Mouse (Mus musculus) skeletal muscle tissue, adult 2 months (tissue): Measurements from ENCODE around the gene Naga.
"Not testable (repeated sequence)": the region's sequence is repeated elsewhere in the genome, so short reads cannot be mapped to it uniquely, and the experiment has no call there.

Experiments used
- DNase-seq: peaks from one replicate; pipeline ENCODE4 v3.0.0-alpha.2; 2012; ENCODE audit warnings: low read depth, low spot score

The Naga gene

GRCm38 (mm10) chr15:82338593-82339112 lies at the start of gene Naga, which contains the start of the genes Pheta2 and Smdt1:
TSS of gene Naga (minus strand) at chr15:82338925.
TSS of gene Pheta2 (plus strand) at chr15:82338942.
TSS of gene Smdt1 (plus strand) at chr15:82338959.
- DNase-seq: peak; percentile 96

GRCm38 (mm10) chr15:82385729-82386128 lies 47.0 kb upstream of the Naga start:
- no peak for DNase-seq

GRCm38 (mm10) chr15:82382441-82382840 lies 43.7 kb upstream of the Naga start:
- DNase-seq: no peak

GRCm38 (mm10) chr15:82380714-82381062 lies 42.0 kb upstream of the Naga start:
- no peak for DNase-seq

GRCm38 (mm10) chr15:82379871-82380713 lies 41.4 kb upstream of the Naga start, which contains the start of gene Cyp2d22:
TSS of gene Cyp2d22 (minus strand) at chr15:82380260.
- peak; percentile 41 for DNase-seq

- no peak for DNase-seq
Observed at GRCm38 (mm10) chr15:82379511-82379870, 40.8 kb upstream of the Naga start.

GRCm38 (mm10) chr15:82378261-82379180 lies 39.8 kb upstream of the Naga start:
- peak; percentile 52 for DNase-seq

GRCm38 (mm10) chr15:82377701-82378100 lies 39.0 kb upstream of the Naga start:
- no peak for DNase-seq

GRCm38 (mm10) chr15:82376393-82377138 lies 37.8 kb upstream of the Naga start:
- DNase-seq: peak; percentile 82

GRCm38 (mm10) chr15:82375855-82376254 lies 37.1 kb upstream of the Naga start:
- no peak for DNase-seq

GRCm38 (mm10) chr15:82374437-82374836 lies 35.7 kb upstream of the Naga start:
- DNase-seq: no peak

- no peak for DNase-seq
Observed at GRCm38 (mm10) chr15:82372991-82373390, 34.3 kb upstream of the Naga start.

GRCm38 (mm10) chr15:82372446-82372845 lies 33.7 kb upstream of the Naga start:
- no peak for DNase-seq

GRCm38 (mm10) chr15:82368851-82369250 lies 30.1 kb upstream of the Naga start:
- DNase-seq: no peak

- DNase-seq: no peak
Observed at GRCm38 (mm10) chr15:82368146-82368545, 29.4 kb upstream of the Naga start.

- DNase-seq: not testable (repeated sequence)
Observed at GRCm38 (mm10) chr15:82364561-82364960, 25.8 kb upstream of the Naga start.

- DNase-seq: not testable (repeated sequence)
Observed at GRCm38 (mm10) chr15:82363801-82364200, 25.1 kb upstream of the Naga start.

GRCm38 (mm10) chr15:82362234-82362633 lies 23.5 kb upstream of the Naga start:
- no peak for DNase-seq

- DNase-seq: peak; percentile 77
Observed at GRCm38 (mm10) chr15:82361459-82362018, 22.8 kb upstream of the Naga start.

- DNase-seq: no peak
Observed at GRCm38 (mm10) chr15:82358431-82359260, 19.9 kb upstream of the Naga start.
